Mouse (Mus musculus) brain, embryonic 14.5 days (tissue): ENCODE measurements around the gene Gm17571.

Experiments used
- CTCF ChIP-seq: fragments of 200-500 bp; IDR thresholded peaks from 2 replicates; pipeline ENCODE4 v1.5.1; 2012; ENCODE audit warnings: inconsistent platforms, mild to moderate bottlenecking, moderate library complexity, borderline replicate concordance; ENCODE audit not compliant: insufficient read depth, insufficient read length; ENCODE audit errors: extremely low read depth
- POLR2A ChIP-seq: fragments of 200-500 bp; IDR thresholded peaks from 2 replicates; pipeline ENCODE4 v1.6.1; 2012; ENCODE audit warnings: mild to moderate bottlenecking, inconsistent platforms, borderline replicate concordance; ENCODE audit not compliant: poor library complexity, insufficient read depth, insufficient read length, severe bottlenecking; ENCODE audit errors: extremely low read depth

DNA sequence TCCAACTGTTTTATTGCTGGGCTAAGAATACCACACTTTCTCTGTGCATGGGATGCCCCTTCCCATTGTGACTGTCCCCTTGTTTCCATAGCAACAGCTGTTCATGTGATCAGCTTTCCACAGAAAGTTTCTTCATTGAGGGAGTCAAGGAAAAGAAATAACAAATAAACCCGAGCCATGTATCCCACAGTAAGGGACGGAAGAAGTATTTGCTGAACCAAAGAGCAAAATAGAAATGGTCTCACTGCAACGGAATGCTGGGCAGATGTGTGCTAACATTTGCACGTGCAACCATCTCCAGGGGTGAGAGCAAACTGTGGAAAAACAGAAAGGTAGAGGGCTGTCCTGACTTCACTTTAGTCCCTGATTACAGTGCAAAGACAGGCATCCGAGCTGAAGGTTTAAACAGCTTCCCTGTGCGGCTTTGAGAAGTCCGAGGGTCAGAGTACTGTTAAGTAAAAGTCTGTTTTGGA, 8.1 kb upstream of the Gm17571 start:
- TF ChIP-seq CTCF (no peak), POLR2A (no peak)
